Comparison of ENCODE assay signal across 8 mouse cellular contexts in the genomic region with DNA sequence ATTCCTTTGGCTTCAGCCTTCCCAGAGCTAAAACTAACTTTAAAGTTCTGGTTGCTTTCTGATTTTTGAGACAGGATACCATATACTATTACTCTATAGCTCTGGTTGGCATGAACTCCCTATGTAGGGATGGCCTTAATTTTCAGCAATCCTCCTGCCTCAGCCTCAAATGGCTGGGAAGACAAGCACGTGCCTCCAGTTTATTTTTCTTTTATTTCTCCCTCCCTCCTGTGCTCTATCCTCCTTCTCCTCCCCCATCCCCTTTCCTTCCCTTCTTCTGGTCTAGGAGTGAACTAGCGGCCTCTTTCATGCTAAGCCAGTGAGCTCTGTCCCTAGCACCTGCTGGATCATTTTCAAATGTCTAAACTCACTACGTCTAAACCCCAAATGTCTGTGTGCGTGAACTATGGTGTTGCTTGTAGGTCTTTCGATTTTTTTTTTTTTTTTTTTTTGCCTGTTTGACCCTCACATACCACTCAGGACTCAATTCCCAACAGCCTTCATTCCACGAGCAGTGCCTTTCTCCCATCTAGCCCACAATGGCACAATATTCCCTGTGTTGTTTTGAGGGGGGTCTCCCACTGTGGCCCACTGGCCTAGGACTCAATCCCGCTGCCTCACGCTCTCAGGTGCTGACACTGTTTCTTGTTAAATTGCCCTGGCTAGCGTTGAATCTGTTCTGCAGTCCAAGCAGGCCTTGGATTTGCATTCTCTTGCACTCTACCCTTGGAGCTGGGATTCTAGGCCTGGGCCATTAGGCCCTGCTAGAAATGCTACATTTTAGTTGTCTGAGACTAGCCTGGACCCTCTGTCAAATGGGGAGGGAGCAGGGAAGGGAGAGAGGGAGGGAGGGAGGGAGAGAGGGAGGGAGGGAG. TPM values are rescaled to one million over a fixed set of nuclear protein-coding genes. Genes with fewer than 3 reads are reported as not detected.
A peak's percentile ranks its signal among the peaks of the same experiment; 100 is the strongest.
DNase-seq lines count a peak whose midpoint lies in the region; ATAC-seq and TF ChIP-seq lines count a peak whose summit lies in the region.

No protein-coding gene starts in this region.

- no peak for TF ChIP-seq CTCF in stomach, postnatal 0 days (IDR thresholded peaks at IDR 0.05; ENCODE audit: low read depth)

- H3K4me1 ChIP-seq in neural tube, embryonic 11.5 days (ENCODE audit: control insufficient read depth, insufficient read depth, low read length), result peaks cover 27% of the 10 kb centered on the region
- peaks cover 17% of the 10 kb centered on the region for H3K4me1 ChIP-seq in limb, embryonic 14.5 days (ENCODE audit: control insufficient read depth, insufficient read depth, low read length)
- H3K4me1 ChIP-seq in stomach, postnatal 0 days (replicated peaks; ENCODE audit: control insufficient read depth, insufficient read depth), result peaks cover 4% of the 10 kb centered on the region; the same call in 1 of the 2 replicates

- H3K9me3 ChIP-seq in neural tube, embryonic 11.5 days (ENCODE audit: control insufficient read depth, low read length), result no peaks in the 10 kb centered on the region
- no peaks in the 10 kb centered on the region for H3K9me3 ChIP-seq in limb, embryonic 14.5 days (ENCODE audit: control insufficient read depth, low read length)
- H3K9me3 ChIP-seq in stomach, postnatal 0 days (ENCODE audit: control insufficient read depth, low read length), result no peaks in the 10 kb centered on the region

- H3K4me3 ChIP-seq in neural tube, embryonic 11.5 days (ENCODE audit: low read depth, low read length), result peak overlapping the region; percentile 76
- H3K4me3 ChIP-seq in limb, embryonic 14.5 days (replicated peaks; ENCODE audit: low read length), result peak overlapping the region; percentile 46
- H3K4me3 ChIP-seq in stomach, postnatal 0 days (ENCODE audit: low read depth, low read length), result peak overlapping the region; percentile 69

- H3K4me2 ChIP-seq in neural tube, embryonic 11.5 days (ENCODE audit: low read depth), result peak overlapping the region; percentile 77
- H3K4me2 ChIP-seq in limb, embryonic 14.5 days (replicated peaks; ENCODE audit: low read depth, low read length, severe bottlenecking), result peak overlapping the region; percentile 55
- H3K4me2 ChIP-seq in stomach, postnatal 0 days (replicated peaks; ENCODE audit: low read depth), result peak overlapping the region; percentile 65

- no peak overlapping the region for H3K27ac ChIP-seq in neural tube, embryonic 11.5 days (ENCODE audit: low read depth, low read length)
- H3K27ac ChIP-seq in limb, embryonic 14.5 days (replicated peaks; ENCODE audit: low read depth, low read length), result peak overlapping the region; percentile 45; the same call in 1 of the 2 replicates
- H3K27ac ChIP-seq in stomach, postnatal 0 days (replicated peaks), result peak overlapping the region; percentile 70; the same call in 1 of the 2 replicates

- no peak for ATAC-seq in neural tube, embryonic 11.5 days (ENCODE audit: insufficient read depth, low FRiP score, low TSS enrichment)
- ATAC-seq in limb, embryonic 14.5 days (ENCODE audit: low FRiP score, low read depth), result no peak
- ATAC-seq in stomach, postnatal 0 days (ENCODE audit: low FRiP score, low TSS enrichment), result no peak

- DNase-seq in cerebellum, adult 8-10 months, result peak; percentile 30
- DNase-seq in cerebellum, adult 11 months, result no peak
- no peak for DNase-seq in neural tube, embryonic 11.5 days (ENCODE audit: low spot score)
- DNase-seq in neural tube, embryonic 10.5 days (ENCODE audit: extremely low spot score, low spot score), result no peak
- no peak for DNase-seq in limb, embryonic 14.5 days (ENCODE audit: low spot score)
- DNase-seq in stomach, postnatal 0 days (ENCODE audit: low spot score), result no peak
- no peak for DNase-seq in layer of hippocampus, adult 9-10 months (ENCODE audit: low spot score)
- DNase-seq in thymus, postnatal 10 days (ENCODE audit: low spot score in 2 of 2), result no peak

- no peaks in the 10 kb centered on the region for H3K27me3 ChIP-seq in neural tube, embryonic 11.5 days (ENCODE audit: control insufficient read depth, insufficient read depth, low read length)
- no peaks in the 10 kb centered on the region for H3K27me3 ChIP-seq in limb, embryonic 14.5 days (ENCODE audit: control insufficient read depth, insufficient read depth, low read length)
- H3K27me3 ChIP-seq in stomach, postnatal 0 days (ENCODE audit: control insufficient read depth, insufficient read depth, low read length), result no peaks in the 10 kb centered on the region

- no peaks in the 10 kb centered on the region for H3K36me3 ChIP-seq in neural tube, embryonic 11.5 days (ENCODE audit: control insufficient read depth, insufficient read depth, low read length)
- H3K36me3 ChIP-seq in limb, embryonic 14.5 days (ENCODE audit: control insufficient read depth, insufficient read depth, low read length), result no peaks in the 10 kb centered on the region
- H3K36me3 ChIP-seq in stomach, postnatal 0 days (ENCODE audit: control insufficient read depth, insufficient read depth, low read length), result no peaks in the 10 kb centered on the region

- WGBS in neural tube, embryonic 11.5 days, result 48% methylated on average over 9 of the region's 9 CpGs
- 52% methylated on average over 9 of the region's 9 CpGs for WGBS in limb, embryonic 14.5 days
- 61% methylated on average over 9 of the region's 9 CpGs for WGBS in stomach, postnatal 0 days

- no peak for TF ChIP-seq POLR2A in limb, embryonic 14.5 days (IDR thresholded peaks at IDR 0.05; ENCODE audit: borderline replicate concordance, extremely low read depth, insufficient read depth, insufficient read length)

- TF ChIP-seq EP300 in stomach, postnatal 0 days (optimal IDR thresholded peaks at IDR 0.05), result no peak

- H3K9ac ChIP-seq in neural tube, embryonic 11.5 days (ENCODE audit: low read length), result peak overlapping the region; percentile 66; the same call in 1 of the 2 replicates
- peak overlapping the region; percentile 49 for H3K9ac ChIP-seq in limb, embryonic 14.5 days (ENCODE audit: low read depth, low read length, severe bottlenecking)
- peak overlapping the region; percentile 61 for H3K9ac ChIP-seq in stomach, postnatal 0 days (ENCODE audit: low read length)

RNA-seq across cellular contexts. Expression of a gene that starts 5.0 kb away (rescaled TPM):
- polyA plus RNA-seq in neural tube, embryonic 11.5 days (2014; fragmentation: Nextera tagmentation; extraction: Ambion mirVana), result 10.5 and 11.4 TPM in 2 replicates
- polyA plus RNA-seq in limb, embryonic 14.5 days (2012; rRNA removed), result 15.2 and 15.6 TPM in 2 replicates
- polyA plus RNA-seq in limb, embryonic 14.5 days (2014; fragmentation: Nextera tagmentation; extraction: Ambion mirVana), result 12.3 and 13.9 TPM in 2 replicates
- 14.6 and 16.7 TPM in 2 replicates for polyA plus RNA-seq in stomach, postnatal 0 days (2015; fragmentation: Nextera tagmentation; extraction: Ambion mirVana)

RNA-seq across cellular contexts. Expression of a gene that starts 6.1 kb away (rescaled TPM):
- polyA plus RNA-seq in neural tube, embryonic 11.5 days (2014; fragmentation: Nextera tagmentation; extraction: Ambion mirVana), result 40.8 and 43.5 TPM in 2 replicates
- polyA plus RNA-seq in limb, embryonic 14.5 days (2012; rRNA removed), result 47.8 and 71.0 TPM in 2 replicates
- 54.4 and 55.2 TPM in 2 replicates for polyA plus RNA-seq in limb, embryonic 14.5 days (2014; fragmentation: Nextera tagmentation; extraction: Ambion mirVana)
- polyA plus RNA-seq in stomach, postnatal 0 days (2015; fragmentation: Nextera tagmentation; extraction: Ambion mirVana), result 28.4 and 30.8 TPM in 2 replicates

RNA-seq across cellular contexts. Expression of a gene that starts 19.0 kb away (rescaled TPM):
- polyA plus RNA-seq in neural tube, embryonic 11.5 days (2014; fragmentation: Nextera tagmentation; extraction: Ambion mirVana), result 154 and 155 TPM in 2 replicates
- 124 and 144 TPM in 2 replicates for polyA plus RNA-seq in limb, embryonic 14.5 days (2012; rRNA removed)
- 109 and 116 TPM in 2 replicates for polyA plus RNA-seq in limb, embryonic 14.5 days (2014; fragmentation: Nextera tagmentation; extraction: Ambion mirVana)
- 24.7 and 34.0 TPM in 2 replicates for polyA plus RNA-seq in stomach, postnatal 0 days (2015; fragmentation: Nextera tagmentation; extraction: Ambion mirVana)

RNA-seq across cellular contexts. Expression of a gene that starts 23.8 kb away (rescaled TPM):
- polyA plus RNA-seq in neural tube, embryonic 11.5 days (2014; fragmentation: Nextera tagmentation; extraction: Ambion mirVana), result 112 TPM in 2 replicates
- polyA plus RNA-seq in limb, embryonic 14.5 days (2012; rRNA removed), result 199 and 224 TPM in 2 replicates
- polyA plus RNA-seq in limb, embryonic 14.5 days (2014; fragmentation: Nextera tagmentation; extraction: Ambion mirVana), result 89.8 and 98.1 TPM in 2 replicates
- polyA plus RNA-seq in stomach, postnatal 0 days (2015; fragmentation: Nextera tagmentation; extraction: Ambion mirVana), result 43.0 and 53.7 TPM in 2 replicates

RNA-seq across cellular contexts. Expression of a gene that starts 30.5 kb away (rescaled TPM):
- 10.7 and 10.9 TPM in 2 replicates for polyA plus RNA-seq in neural tube, embryonic 11.5 days (2014; fragmentation: Nextera tagmentation; extraction: Ambion mirVana)
- polyA plus RNA-seq in limb, embryonic 14.5 days (2012; rRNA removed), result 19.3 and 25.4 TPM in 2 replicates
- 16.0 and 22.5 TPM in 2 replicates for polyA plus RNA-seq in limb, embryonic 14.5 days (2014; fragmentation: Nextera tagmentation; extraction: Ambion mirVana)
- polyA plus RNA-seq in stomach, postnatal 0 days (2015; fragmentation: Nextera tagmentation; extraction: Ambion mirVana), result 7.7 and 13.1 TPM in 2 replicates
